Mouse (Mus musculus): ENCODE measurements around the gene Ints7. TPM values are rescaled to one million over a fixed set of nuclear protein-coding genes. Genes with fewer than 3 reads are reported as not detected.
A peak's percentile ranks its signal among the peaks of the same experiment; 100 is the strongest.

Gene Ints7
- 12.2 and 12.7 TPM in 2 replicates for polyA plus RNA-seq (2012; rRNA removed)

DNA sequence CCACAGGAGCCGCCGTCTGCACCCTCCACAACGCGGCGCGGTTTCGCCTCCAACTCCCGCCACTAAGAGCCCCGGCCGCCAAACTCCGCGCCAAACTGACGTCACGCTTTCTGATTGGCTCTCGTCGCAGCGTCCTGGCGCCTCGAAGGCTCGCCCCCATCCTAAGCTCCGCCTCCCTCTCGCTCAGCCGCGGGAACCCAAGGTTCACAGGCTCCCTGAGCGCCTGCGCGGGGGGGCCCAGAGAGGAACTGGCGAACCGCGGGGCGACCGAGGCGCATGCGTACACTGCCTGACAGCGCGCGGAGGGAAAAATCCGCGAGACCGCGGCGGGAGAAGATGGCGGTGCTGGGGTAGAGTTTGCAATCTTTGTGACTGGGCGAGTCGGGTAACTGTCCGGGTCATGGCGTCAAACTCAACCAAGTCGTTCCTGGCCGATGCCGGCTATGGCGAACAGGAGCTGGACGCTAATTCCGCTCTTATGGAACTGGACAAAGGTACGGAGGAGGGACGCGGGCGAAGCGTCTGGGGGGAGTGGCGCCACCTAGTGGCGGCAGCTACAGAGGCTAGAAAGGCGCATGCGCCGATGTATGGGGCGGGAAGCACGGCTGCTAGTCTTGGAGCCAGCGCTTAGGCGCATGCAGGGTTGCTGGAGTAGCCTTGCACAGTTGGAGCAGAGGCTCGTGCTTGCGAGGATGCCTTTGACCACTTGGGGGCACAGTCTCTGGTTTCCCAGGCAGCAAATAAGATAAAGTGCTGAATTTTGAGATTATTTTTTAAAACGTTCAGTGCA, at the start of gene Ints7, which contains the start of gene Dtl:
Gene Ints7 (plus strand): TSS at position 179 of the 790 bp plus-strand sequence.
Gene Dtl (minus strand): TSS at position 87 of the 790 bp plus-strand sequence.
- H3K4me3 ChIP-seq (ENCODE audit: insufficient read depth, low read depth, low read length): peak within 1 kb of the TSS; percentile 75
- TF ChIP-seq CTCF (conservative IDR thresholded peaks at IDR 0.05; ENCODE audit: insufficient read depth, insufficient read length, low read depth, low read length) (peak; percentile 88), POLR2A (IDR thresholded peaks at IDR 0.05; ENCODE audit: low read depth, low read length) (peak; percentile 66)
- H3K4me1 ChIP-seq (ENCODE audit: control insufficient read depth, insufficient read depth, low read length): peaks cover 10% of the 10 kb centered on the region
- under 1% methylated on average over 67 of the region's 70 CpGs for WGBS
- no peaks in the 10 kb centered on the region for H3K36me3 ChIP-seq (ENCODE audit: control insufficient read depth, insufficient read depth, low read length)
- H3K27ac ChIP-seq (ENCODE audit: insufficient read depth, low read depth, low read length): peak within 1 kb of the TSS; percentile 89
- H3K27me3 ChIP-seq (replicated peaks; ENCODE audit: control insufficient read depth, insufficient read depth, low read length): no peaks in the 10 kb centered on the region
- peak; percentile 99 for DNase-seq

DNA sequence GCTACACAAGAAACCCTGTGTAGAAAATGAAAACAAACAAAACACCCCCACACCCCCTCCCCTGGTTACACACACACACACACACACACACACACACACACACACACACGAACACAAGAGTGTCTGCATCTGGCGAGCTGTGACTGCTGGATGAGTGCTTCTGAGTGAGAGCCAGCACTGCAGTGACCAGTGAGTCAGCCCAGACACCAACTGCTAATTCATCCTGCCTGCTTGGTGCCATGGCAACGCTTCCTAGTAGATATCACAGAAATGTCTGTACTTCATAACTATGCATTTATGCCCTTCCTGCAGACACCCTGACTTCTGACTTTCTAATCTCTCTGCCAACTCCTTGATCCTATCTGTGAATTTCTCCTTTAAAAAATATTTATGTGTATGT, 48.3 kb upstream of the Ints7 start:
- Histone ChIP-seq H3K36me3 (ENCODE audit: control insufficient read depth, insufficient read depth, low read length) (no peaks in the 10 kb centered on the region), H3K27ac (ENCODE audit: insufficient read depth, low read depth, low read length) (no peak overlapping the region), H3K4me3 (ENCODE audit: insufficient read depth, low read depth, low read length) (no peak overlapping the region), H3K27me3 (replicated peaks; ENCODE audit: control insufficient read depth, insufficient read depth, low read length) (no peaks in the 10 kb centered on the region), H3K4me1 (ENCODE audit: control insufficient read depth, insufficient read depth, low read length) (no peaks in the 10 kb centered on the region)
- WGBS: 80% methylated on average over 3 of the region's 3 CpGs
- DNase-seq: no peak
- TF ChIP-seq CTCF (conservative IDR thresholded peaks at IDR 0.05; ENCODE audit: insufficient read depth, insufficient read length, low read depth, low read length) (no peak), POLR2A (IDR thresholded peaks at IDR 0.05; ENCODE audit: low read depth, low read length) (no peak)

DNA sequence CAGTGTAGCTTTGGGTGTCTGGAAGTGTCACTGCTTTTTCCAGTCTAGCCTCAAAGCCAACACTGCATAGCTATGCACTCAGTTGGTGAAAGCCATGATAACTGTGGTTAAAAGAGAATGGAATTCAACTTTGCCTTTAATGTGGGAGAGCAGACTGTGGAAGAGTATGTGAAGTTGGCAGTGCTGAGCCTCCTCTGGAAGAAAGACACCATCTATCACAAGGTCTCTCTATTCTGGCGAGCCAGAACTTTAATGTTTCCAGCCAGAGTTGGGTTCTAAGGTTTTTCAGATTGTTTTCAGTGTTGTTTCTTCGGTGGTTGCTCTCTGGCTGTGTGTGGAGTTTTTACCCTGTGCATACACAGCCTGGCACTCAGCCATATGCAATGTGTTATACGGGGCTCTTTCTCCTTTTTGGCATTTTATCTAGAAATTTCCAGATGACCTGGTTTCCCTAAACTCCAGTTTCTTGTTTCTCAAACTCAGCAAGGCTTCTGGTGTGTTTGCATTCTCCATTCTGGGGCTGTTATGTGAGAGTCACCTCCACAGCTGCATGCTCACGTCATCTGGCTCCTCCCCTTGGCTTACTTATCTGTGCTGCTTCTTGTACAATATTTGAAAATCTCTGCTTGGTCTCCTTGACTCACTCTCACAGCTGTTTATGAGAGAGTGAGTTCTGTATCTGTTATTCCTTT, 47.4 kb upstream of the Ints7 start:
- Histone ChIP-seq H3K4me1 (ENCODE audit: control insufficient read depth, insufficient read depth, low read length) (no peaks in the 10 kb centered on the region), H3K36me3 (ENCODE audit: control insufficient read depth, insufficient read depth, low read length) (no peaks in the 10 kb centered on the region), H3K27me3 (replicated peaks; ENCODE audit: control insufficient read depth, insufficient read depth, low read length) (no peaks in the 10 kb centered on the region), H3K27ac (ENCODE audit: insufficient read depth, low read depth, low read length) (no peak overlapping the region), H3K4me3 (ENCODE audit: insufficient read depth, low read depth, low read length) (no peak overlapping the region)
- peak; percentile 23 for DNase-seq
- WGBS: 42% methylated on average over 4 of the region's 4 CpGs
- no peak for TF ChIP-seq CTCF (conservative IDR thresholded peaks at IDR 0.05; ENCODE audit: insufficient read depth, insufficient read length, low read depth, low read length)
- TF ChIP-seq POLR2A (IDR thresholded peaks at IDR 0.05; ENCODE audit: low read depth, low read length): no peak

DNA sequence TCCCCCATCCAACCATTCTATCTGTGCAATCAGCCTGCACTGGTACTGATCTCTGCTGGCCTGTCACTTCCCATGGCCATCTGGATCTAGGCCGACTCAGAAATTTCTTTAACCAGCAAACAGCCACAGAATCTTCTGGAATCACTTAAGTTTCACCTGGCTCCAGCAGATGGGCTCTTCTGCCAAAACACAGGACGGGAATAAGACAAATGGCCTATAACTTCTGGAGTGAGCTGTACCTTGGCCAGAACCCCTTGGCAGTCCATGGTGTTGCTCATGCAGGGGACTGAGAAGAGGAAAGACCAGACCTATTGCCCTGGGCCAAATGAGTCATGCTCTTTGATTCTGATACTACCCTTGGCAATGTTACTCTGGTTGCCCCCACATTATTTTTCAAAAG, 46.0 kb upstream of the Ints7 start:
- WGBS: 79% methylated on average over 2 of the region's 2 CpGs
- TF ChIP-seq CTCF (conservative IDR thresholded peaks at IDR 0.05; ENCODE audit: insufficient read depth, insufficient read length, low read depth, low read length) (no peak), POLR2A (IDR thresholded peaks at IDR 0.05; ENCODE audit: low read depth, low read length) (no peak)
- H3K4me1 ChIP-seq (ENCODE audit: control insufficient read depth, insufficient read depth, low read length): no peaks in the 10 kb centered on the region
- H3K36me3 ChIP-seq (ENCODE audit: control insufficient read depth, insufficient read depth, low read length): no peaks in the 10 kb centered on the region
- no peak overlapping the region for H3K27ac ChIP-seq (ENCODE audit: insufficient read depth, low read depth, low read length)
- no peak overlapping the region for H3K4me3 ChIP-seq (ENCODE audit: insufficient read depth, low read depth, low read length)
- DNase-seq: peak; percentile 20
- no peaks in the 10 kb centered on the region for H3K27me3 ChIP-seq (replicated peaks; ENCODE audit: control insufficient read depth, insufficient read depth, low read length)

DNA sequence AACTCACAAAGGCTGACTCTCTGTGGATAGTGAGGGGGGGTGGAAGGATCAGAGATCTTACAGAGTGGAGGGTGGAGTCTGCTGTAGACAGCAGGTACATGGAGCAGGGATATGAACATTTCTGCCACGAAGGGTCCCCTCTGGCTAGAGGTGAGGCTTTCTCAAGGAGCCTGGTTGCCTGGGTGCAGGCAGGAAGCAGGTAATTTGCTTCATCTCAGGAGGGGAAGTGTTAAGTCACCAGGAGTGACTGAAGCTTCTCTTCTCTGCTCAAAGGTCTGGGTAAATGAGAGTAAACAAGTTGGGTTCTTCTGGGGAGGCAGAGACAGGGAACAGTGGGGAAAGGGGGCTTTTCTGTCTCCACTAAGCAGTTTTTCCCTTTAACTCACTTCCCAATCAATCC, 44.4 kb upstream of the Ints7 start:
- TF ChIP-seq CTCF (conservative IDR thresholded peaks at IDR 0.05; ENCODE audit: insufficient read depth, insufficient read length, low read depth, low read length): no peak
- no peak for TF ChIP-seq POLR2A (IDR thresholded peaks at IDR 0.05; ENCODE audit: low read depth, low read length)
- Histone ChIP-seq H3K27me3 (replicated peaks; ENCODE audit: control insufficient read depth, insufficient read depth, low read length) (no peaks in the 10 kb centered on the region), H3K36me3 (ENCODE audit: control insufficient read depth, insufficient read depth, low read length) (no peaks in the 10 kb centered on the region), H3K27ac (ENCODE audit: insufficient read depth, low read depth, low read length) (no peak overlapping the region), H3K4me3 (ENCODE audit: insufficient read depth, low read depth, low read length) (no peak overlapping the region), H3K4me1 (ENCODE audit: control insufficient read depth, insufficient read depth, low read length) (no peaks in the 10 kb centered on the region)
- DNase-seq: no peak
- WGBS: 39% methylated on average over 1 of the region's 1 CpGs

DNA sequence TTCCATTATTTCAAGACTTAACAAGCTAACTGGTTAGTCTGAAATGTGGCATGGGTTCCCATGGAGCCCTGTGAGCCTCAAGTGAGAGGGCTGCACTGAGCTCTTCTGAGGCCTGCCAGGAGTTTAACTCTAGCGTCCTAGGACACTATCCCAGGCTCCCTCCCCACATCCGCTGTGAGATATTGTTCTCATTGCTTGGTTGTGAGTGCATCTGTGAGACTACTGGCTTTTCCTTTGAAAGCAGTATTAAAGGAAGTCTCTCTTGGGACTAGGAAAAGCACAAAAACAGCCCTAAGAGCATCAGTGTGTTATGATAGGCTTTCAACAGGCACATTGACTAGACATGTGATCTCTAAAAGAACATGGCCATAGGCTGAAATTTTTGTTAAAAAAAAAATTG, 40.5 kb upstream of the Ints7 start:
- Histone ChIP-seq H3K4me1 (ENCODE audit: control insufficient read depth, insufficient read depth, low read length) (no peaks in the 10 kb centered on the region), H3K27me3 (replicated peaks; ENCODE audit: control insufficient read depth, insufficient read depth, low read length) (no peaks in the 10 kb centered on the region), H3K27ac (ENCODE audit: insufficient read depth, low read depth, low read length) (no peak overlapping the region), H3K4me3 (ENCODE audit: insufficient read depth, low read depth, low read length) (no peak overlapping the region), H3K36me3 (ENCODE audit: control insufficient read depth, insufficient read depth, low read length) (no peaks in the 10 kb centered on the region)
- 78% methylated on average over 2 of the region's 2 CpGs for WGBS
- DNase-seq: no peak
- no peak for TF ChIP-seq POLR2A (IDR thresholded peaks at IDR 0.05; ENCODE audit: low read depth, low read length)
- no peak for TF ChIP-seq CTCF (conservative IDR thresholded peaks at IDR 0.05; ENCODE audit: insufficient read depth, insufficient read length, low read depth, low read length)

DNA sequence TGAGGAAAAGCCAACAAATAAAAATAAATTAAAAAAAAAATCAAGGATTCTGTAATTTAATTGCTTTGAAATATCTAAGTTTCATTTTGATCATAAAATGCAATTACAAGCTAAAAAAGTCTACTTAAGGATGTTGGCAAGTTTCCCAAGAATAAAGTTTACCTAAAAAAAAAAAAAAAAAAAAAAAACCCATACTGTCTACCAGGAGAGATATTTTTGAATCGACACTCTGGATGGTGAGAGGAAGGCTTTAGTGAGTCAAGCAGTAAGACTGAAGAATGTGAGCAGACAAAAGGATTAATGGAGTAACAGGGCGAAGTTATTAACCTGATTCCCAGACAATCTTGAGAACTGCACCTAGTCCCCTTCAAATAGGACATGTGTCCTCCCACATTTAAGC, 35.1 kb upstream of the Ints7 start:
- no peak overlapping the region for H3K27ac ChIP-seq (ENCODE audit: insufficient read depth, low read depth, low read length)

More for the DNA sequence above, 35.1 kb upstream of the Ints7 start:
- WGBS: 80% methylated on average over 2 of the region's 2 CpGs
- Histone ChIP-seq H3K36me3 (ENCODE audit: control insufficient read depth, insufficient read depth, low read length) (no peaks in the 10 kb centered on the region), H3K27me3 (replicated peaks; ENCODE audit: control insufficient read depth, insufficient read depth, low read length) (no peaks in the 10 kb centered on the region), H3K4me3 (ENCODE audit: insufficient read depth, low read depth, low read length) (no peak overlapping the region), H3K4me1 (ENCODE audit: control insufficient read depth, insufficient read depth, low read length) (no peaks in the 10 kb centered on the region)
- no peak for TF ChIP-seq CTCF (conservative IDR thresholded peaks at IDR 0.05; ENCODE audit: insufficient read depth, insufficient read length, low read depth, low read length)
- no peak for TF ChIP-seq POLR2A (IDR thresholded peaks at IDR 0.05; ENCODE audit: low read depth, low read length)
- DNase-seq: no peak
